Mouse (Mus musculus): ENCODE measurements at regions not wholly inside any gene's neighbourhood (a gene's known extent, or its start where the extent isn't known, plus 50 kb on each side); places are given as distances from the start of the nearest gene placed in this dataset.

DNA sequence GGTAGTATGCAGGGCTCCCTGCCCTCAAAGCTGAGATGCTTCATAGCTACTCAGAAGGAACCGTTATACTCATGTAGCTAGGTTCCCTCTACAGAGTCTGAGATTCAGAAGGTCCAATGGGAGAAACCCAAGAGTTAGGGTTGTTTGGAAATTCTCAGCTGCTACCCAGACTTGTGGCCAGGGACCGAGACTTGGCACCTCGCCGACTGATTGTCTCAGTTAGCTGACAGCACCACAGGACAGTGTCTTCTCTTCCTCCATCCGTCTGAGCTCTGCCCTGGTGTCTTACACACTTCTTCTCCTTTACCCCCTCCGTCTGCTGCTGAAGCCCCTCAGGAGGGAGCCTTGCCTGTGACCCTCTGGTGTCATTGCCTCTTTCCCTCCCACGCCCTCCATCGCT lies 329.6 kb upstream of the Prox1 start:
- no peak for DNase-seq

DNA sequence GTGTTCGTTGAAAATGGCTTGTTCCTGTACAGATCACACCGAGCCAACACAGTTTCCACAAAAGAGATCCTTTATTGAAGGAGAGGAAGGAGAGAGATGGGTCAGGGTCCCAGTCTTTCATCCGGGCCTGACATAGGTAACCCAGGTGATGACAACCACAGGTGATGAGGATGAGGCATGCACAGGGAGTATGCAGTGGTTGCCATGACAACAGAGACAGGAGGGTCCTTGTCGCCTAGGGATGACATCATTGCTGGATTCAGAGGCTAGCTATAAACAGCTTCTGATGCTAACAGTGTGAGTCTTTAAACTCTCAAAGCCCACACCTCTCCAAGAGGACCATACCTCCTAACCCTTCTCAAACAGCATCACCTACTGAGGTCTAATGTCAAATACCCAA lies 327.0 kb upstream of the Prox1 start:
- no peak for DNase-seq

DNA sequence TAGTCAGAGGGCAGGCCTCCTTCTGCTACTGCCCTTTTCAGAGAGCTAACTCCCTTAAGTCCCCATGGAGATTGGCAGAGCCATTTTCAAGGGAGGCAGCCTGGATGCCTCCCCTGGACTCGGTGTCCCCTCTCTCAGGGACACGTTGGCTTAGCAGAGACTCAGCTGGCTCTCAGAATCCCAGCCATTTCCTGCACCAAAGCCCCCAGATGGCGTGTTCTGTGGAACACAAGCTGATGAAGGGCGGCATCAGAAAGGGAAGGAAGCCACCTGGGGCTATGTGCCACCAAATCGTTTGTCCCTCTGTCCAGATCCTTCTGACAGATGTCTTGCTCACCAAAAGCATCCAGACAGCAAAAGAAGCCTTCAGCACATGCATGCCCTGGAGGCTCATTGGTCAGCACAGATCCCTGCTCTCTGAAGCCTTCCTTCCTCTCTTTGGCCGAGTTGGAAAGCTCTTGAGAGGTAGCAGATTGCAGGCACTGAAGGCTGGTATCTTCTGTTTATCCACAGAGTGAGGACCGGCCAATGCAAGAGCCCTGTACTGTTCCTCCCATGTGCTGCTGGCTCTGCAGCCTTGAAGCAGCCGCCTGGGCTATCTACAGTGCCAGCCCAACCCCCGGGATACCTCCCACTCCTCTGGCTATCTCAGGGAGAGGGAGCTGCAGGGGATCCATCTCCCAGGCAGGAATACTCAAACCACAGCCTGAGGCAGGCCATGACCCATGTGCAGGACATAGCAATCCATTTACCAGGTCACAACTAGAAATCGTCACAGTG lies 325.4 kb upstream of the Prox1 start:
- DNase-seq: peak; percentile 11

DNA sequence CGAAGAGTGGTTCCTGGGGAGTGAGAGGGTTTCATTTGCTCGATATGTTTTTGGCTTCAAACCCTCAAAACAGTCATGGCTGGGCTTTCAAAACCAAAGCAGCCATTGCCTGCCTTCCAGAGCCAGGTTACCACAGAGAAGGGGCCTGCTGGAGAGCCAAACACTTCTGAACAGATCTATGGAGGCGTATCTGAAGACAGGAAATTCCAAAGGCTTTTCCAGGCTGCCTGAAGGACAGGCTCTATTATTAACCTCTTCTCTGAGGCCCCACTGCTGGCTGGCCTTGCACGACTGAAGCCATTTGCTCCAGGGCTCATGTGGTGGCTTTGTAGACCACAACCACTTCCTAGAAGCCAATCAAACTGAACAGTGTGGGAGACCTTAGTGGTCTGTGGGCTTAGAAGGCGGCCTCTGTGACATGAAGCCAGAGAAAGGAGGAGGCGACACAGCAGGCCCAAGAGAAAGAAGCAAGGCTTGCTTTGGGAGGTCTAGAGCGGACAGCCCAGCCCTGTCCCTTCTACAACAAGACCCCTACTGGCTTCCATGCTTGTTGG lies 316.1 kb upstream of the Prox1 start:
- no peak for DNase-seq

DNA sequence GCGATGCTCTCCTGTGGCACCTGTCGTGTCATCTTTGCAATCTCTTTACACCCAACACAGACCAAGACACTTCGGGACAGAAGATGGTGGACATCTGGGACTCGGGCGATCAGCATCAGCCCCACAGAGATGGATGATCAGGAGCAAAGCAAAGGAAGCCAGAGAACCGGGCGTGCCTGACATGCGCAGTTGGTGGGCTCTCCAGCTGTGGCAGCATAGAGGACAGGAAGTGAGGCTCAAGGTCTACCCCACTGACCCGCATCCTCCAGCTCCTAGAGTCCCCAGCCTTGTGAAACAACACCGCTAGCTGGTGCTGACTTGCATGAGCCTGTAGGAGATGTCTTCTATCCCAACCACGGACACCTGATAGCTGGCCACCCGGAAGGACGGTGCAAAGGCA lies 312.9 kb upstream of the Prox1 start:
- no peak for DNase-seq

DNA sequence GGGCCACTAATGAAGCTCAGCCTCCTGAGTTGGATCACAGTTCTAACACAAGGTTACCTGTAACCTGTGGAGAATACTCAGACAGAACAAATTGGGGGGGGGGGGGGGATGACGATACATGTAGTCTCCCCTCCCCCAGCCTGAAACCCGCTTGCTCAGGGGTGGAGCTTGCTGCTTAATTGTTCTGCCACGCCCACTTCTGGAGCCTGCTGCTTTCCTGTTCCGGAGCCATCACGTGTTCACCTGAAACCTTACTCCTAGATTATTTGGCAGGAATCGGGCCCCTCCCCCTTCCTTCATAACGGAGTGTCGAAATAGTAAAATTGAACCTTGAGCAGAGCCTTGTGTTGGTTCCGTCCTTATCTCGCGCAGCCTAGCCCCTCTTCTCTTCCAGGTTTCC lies 310.6 kb upstream of the Prox1 start:
- DNase-seq: no peak

DNA sequence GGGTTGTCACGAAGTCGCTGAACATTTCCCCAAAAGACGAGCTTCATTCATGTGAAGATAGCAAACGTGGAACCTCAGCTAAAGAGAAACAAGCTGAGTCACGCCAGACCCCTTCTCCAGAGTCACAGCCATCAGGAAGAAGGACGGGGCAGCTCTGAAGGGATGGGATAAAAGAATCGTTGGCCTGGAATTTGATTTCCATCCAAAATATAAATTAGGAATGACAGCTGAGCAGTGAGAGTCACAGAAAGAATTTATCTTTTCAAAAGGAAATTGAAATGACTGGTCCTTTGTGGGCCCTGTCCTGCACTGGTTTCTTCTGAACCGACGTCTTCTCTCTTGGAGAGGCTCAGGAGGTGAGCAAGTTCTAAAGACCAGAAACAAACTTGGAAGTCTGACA lies 310.1 kb upstream of the Prox1 start:
- DNase-seq: no peak

DNA sequence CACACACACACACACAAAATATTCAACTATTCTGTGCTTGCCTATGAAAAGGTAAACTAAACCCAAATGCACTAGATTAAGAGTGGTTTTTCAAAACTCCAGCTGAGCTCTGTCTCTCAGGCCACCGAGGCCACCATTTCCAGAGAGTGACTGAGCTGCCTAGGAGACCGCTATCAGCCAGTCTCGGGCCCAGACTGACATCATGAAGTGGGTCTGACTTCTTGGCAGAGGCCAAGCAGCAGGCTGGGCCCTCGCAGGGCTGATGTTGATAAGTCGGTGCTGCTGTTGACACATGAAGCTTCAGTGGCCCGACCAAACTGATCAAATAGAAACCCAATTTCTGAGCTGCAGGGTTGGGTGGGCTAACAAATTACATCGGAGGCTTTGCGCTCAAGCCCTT lies 302.2 kb upstream of the Prox1 start:
- DNase-seq: no peak

DNA sequence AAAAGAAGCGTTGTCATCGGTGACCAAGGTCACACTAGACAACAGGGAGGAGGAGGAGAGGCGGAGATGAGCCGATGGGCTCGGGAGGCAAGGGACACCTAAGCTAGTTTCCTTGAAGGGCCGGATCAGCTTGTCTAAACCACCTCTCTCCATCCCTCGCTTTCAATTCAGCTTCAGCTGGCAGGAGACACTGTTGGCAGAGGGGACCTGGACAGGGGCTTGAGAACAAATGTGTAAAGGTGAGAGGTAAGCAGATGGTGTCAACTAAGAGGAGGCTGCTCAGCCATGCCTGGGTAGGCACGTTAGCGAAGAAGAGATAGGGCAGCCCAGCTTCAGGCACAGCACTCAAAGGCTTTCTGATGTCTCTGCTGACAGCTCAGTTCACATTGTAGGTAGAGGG lies 299.8 kb upstream of the Prox1 start:
- DNase-seq: no peak

DNA sequence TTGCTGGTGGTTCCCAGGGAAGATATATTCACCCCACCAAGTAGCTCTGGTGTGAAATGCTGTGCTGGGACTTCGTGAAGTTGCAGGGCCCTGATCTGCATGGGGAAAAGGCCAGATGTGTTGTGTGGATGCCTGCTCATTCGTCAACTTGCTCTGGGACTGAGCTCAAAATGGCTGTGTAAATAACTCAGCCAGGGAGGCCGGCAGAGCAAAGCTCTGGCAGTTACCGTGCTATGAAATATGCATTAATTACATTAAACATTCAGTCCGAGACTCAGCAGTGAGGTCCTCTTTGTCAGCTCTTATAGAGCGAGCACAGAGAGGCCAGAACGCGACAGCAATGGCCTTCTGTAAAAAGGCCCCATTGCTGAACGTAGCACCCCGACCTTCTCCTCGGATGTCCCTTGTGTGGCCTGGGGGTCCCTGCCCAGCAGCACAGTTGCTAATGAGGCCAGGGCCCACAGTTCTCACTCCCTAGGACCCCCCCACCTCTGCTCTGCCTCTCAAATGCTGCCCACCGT lies 287.1 kb upstream of the Prox1 start:
- DNase-seq: no peak

DNA sequence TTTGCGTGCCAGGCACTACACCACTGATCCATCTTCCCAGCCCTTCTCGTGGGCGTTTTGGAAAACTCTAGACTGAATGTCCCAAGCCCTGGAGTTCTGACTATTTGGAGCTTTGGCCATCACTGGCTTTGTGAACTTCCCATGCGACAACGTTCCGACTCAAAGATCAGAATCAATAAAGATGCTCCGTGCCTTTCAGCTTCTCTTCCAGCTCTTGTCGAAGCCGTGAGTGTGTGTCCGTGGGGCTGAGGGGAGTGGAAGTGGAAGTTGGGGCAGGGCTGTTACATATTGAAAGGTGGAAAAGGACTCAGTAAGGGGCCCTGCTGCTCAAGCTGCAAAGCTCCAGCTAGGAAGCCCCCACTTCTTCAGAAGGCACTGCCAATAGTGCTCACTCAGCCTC lies 283.0 kb upstream of the Prox1 start:
- DNase-seq: no peak

DNA sequence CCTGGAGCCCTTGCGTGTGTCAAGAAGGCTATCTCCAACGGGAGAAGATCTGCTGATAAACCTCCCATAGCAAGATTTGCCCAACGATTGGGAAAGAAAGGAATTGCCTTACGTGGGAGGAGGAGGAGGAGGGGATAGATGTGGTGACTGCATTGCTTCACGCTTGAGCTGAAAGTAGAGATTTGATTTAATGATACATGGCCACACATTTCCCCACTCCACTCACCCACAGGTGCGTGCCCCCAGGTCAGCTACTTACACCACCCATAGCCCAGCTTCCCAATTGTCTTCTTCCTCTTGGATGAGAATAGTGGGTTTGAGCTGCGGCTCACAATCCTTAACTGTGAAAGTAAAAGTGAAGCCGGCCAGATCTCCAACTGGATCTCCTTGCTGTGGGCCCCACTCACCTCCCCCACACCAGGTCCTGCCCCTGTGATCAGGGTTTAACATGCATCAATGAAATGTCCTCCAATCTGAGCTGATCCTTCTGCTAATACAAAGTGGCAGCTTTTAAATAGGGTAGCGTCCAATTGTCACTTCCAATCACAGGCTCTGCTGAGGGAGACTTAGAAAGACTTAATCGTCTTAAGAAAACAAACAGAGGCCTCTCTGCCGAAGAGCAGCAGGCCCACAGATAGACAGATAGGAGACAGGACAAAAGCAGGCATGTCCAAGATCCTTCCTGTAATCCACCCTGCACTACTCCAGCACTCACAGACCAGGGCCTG lies 281.8 kb upstream of the Prox1 start:
- no peak for DNase-seq

DNA sequence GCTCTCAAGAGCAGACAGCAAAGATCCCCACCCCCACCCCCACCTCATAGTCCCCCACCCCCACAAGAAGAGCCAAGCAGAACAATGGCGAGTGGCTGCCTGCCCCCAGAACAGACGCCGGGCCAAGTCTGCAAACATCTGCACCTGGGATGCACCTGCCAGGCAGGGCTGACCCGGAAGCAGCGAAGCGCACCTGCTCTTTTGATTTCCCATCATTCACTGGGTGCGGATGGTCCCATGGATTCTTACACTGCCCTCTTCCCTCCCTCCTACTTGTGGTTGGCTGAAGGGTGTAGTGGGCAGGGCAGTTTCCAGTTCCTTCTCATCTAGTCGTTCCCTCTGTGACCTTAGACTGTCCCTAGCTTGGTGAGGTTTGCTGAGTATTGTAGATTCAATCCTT lies 277.7 kb upstream of the Prox1 start:
- no peak for DNase-seq

DNA sequence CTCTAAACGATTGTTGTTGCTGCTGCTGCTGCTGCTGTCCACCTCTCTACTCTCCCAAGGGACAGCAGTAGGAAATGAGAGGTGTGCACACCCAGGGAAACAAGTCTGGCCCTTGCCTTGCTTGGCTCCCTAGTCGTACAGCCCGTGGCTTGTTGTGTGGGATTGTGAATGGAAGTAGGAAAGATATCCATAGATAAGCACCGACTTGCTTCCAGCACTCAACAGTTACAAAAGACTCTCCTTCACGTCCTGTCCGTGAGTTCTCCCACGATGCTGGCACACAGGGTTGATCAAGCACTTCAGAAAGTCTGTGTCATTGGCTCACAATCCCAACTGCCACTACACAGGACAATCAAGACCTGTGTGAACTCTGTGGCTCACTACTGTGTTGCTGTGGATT lies 276.7 kb upstream of the Prox1 start:
- DNase-seq: no peak

DNA sequence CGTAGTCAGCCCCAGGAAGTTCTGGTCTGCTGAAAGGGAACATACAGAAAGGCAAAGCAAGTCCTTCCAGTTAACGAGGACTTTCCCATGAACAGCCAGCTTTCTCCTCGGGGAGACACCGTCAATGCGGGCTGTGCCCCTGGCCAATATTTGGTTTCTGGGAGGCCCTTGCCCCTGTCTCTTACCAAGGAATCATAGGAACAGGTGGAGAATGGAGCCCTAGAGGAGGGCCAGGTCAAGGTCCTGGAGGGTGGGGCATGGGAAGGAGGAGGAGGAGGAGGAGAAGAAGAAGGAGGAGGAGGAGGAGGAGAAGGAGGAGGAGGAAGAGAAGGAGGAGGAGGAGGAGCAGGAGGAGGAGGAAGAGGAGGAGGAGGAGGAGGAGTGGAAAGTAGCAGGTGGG lies 276.2 kb upstream of the Prox1 start:
- DNase-seq: no peak

DNA sequence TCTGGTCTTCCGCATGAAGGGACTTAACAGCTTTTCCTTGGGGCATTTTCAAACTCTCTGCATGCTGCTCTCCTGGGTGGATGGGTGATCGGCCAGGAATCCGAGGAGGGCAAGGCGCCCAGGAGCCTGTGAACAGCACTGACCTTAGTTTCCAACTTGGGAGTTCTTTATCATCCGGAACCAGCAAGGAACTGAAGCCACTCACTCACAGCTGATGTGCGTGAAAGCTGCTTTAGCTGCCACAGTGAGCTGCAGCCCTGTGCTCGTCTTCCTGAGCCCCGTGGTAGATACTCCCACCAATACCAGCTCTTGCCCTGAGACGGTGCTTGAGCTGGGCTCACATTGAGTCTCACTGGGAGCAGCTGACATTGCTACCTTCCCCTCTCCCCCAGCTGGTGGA lies 273.9 kb upstream of the Prox1 start:
- no peak for DNase-seq

DNA sequence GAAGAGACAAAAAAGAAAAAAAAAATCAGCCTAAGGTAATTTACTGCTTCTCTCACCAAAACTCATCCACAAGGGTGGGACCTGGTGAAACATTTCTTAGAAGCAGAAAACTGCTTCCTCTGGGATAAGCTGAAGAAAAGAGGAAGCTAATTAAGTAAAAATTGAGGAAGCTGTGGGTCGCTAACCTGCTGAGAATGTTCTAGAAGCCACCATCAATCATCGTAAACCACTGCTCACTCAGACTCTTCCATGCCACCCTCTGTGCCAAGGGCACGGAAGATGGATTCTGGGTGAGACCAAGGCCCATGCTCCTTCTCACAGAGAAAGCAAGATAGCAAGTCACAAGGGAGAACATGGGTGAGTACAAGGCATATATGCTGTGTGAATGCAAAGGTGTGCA lies 272.7 kb upstream of the Prox1 start:
- no peak for DNase-seq

DNA sequence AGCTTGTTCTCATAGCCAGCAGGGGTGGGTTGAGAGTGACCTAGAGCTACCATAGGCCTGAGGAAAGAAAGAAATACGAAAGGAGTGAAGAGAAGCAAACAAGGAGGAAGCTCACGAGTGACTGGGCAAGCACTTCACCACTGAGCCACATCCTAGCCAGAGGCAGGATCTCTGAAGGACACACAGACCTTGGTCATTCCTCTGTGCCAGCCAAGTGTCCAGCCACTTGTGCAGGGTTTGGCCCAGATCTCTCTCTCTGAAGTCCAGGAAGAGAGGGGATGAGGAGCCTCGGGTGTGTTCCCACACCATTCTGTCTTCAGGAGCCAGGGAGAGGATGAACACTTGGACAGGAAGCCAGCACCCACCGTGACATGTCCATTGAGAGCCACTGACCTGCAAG lies 271.7 kb upstream of the Prox1 start:
- no peak for DNase-seq

DNA sequence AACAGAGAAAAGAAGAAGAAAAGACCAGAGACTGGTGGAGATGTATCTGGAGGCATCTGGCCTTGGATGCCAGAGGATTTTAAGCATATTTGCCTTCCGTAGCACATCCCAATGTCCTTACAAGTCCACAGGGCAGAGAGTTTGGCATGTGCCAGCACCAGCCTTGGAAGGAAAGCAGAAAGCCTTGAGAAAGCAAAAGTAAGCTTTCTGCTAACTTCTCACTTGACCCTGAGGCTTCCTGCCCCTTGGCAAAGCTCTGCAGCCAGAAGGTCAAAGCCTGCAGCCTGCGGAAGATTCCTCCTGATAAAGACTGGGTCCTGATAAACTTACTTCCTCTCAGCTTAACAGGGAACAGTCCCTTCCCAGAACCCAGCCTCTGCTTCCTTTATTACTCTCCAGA lies 268.3 kb upstream of the Prox1 start:
- no peak for DNase-seq

DNA sequence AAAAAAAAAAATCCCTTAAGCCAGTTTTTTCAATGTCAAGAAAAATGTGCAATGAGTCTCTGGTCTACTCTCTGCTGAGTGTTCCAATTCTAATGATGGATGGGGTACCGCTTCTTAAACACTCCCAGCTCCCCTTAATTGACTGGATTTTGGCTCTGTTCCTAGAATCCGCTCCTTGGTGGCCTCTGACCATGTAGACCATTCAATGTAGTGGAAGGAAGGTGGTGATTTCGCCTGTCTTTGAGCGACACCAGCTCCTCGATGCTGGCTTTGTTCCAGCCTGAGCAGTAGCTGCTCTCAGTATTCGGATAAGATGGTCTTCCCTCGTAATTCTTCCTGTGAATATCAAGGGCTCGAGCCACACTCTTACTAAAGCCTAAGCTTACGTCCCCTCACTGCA lies 252.4 kb upstream of the Prox1 start:
- DNase-seq: no peak

DNA sequence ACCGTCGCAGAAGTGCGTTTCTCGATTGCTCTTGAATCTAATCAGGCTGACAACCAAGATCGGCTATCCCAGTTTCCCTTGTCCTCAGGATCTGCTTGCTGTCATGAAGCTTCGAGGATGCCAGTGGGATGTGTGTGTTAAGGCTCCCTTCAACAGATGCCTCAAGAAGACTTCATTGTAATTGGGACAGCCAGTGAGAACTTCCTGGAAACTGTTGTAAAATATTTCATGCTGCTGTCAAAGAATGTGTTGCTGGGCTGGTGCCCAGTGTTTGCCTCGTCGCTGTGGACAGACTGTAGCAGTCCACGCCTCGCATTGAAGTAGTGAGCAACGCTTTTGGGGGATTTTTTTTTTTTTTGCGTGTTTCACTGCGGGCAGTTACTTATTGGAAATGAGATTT lies 249.2 kb upstream of the Prox1 start:
- DNase-seq: peak; percentile 57

DNA sequence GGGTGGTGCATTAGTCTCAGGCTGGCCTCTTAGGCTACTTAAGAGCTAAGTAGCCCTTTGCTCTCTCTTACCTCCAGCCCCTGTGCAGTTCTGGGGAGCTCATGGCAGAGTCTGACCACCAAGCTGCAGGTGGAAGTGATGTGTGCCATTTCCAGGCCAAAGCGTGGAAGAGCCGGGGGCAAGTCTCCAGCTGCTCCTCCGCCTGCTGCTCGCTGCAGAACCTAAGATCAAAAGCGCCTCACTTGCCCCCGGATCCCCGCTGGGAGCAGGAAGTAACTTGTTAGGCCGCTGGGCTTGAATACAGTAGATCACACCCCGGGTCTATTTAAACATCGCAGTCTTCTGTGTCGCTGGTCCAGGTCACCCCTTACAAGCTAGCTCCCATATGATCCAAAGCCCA lies 246.8 kb upstream of the Prox1 start:
- no peak for DNase-seq

DNA sequence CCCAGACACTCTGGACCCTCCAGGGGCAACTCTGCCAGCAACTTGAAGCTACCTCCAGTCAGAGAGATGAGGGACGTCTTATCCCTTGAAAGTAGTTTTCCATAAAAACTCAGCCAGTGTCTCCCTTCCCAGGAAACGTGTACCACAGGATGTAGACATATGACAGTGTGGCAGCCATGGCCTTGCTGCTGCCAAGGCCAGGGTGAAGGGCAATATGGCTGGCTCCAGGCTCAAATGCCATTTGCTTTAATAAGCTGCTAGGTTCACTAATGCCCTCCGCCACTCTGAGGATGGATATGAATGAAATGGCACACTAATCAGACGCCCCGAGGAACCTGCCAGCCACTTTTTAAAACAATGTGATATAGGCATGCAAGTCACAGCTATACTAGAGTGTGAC lies 241.2 kb upstream of the Prox1 start:
- DNase-seq: no peak

DNA sequence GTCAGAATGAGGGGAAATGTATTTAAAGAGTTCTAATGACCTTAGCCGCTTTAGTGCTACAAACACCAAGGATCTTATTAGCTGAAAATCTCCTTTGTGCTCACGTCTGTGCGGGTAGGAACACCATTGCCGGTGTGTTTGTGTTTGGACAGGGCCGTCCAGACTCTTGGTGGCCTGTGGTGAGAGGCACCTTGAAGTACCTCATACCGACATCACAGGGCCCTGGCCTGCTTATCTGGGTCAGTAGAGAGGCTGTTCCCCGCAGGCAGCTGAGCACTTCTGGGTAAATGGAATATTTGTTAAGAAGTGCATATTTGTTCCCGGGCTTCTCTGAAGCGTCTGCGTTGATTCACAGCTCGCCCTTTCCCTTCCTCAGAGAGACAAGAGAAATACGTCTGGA lies 232.8 kb upstream of the Prox1 start:
- DNase-seq: no peak

Data from right cerebral cortex, postnatal 14 days (tissue).